Mouse (Mus musculus) embryonic facial prominence, embryonic 10.5 days (tissue): ENCODE data around the gene Ankrd28. TPM values are rescaled to one million over a fixed set of nuclear protein-coding genes. Genes with fewer than 3 reads are reported as not detected.
A peak's percentile ranks its signal among the peaks of the same experiment; 100 is the strongest.

Experiments used
- DNase-seq: peaks from one replicate; pipeline ENCODE4 v3.0.0-alpha.2; 2017; ENCODE audit warnings: low spot score
- H3K27ac ChIP-seq: fragments of 300-500 bp; sonication (generic); replicated peaks from 2 replicates; pipeline ENCODE4 v1.5.1; 2016; ENCODE audit warnings: mild to moderate bottlenecking
- H3K27me3 ChIP-seq: fragments of 300-500 bp; sonication (generic); replicated peaks from 2 replicates; pipeline ENCODE4 v1.6.1; 2016; ENCODE audit warnings: low read depth, mild to moderate bottlenecking; ENCODE audit not compliant: poor library complexity, severe bottlenecking
- H3K36me3 ChIP-seq: fragments of 300-500 bp; sonication (generic); replicated peaks from 2 replicates; pipeline ENCODE4 v1.6.1; 2016; ENCODE audit warnings: mild to moderate bottlenecking, moderate library complexity
- H3K4me1 ChIP-seq: fragments of 300-500 bp; sonication (generic); 2 replicates; pipeline ENCODE4 v1.6.1; 2016
- H3K4me3 ChIP-seq: fragments of 300-500 bp; sonication (generic); 2 replicates; pipeline ENCODE4 v1.5.1; 2016; ENCODE audit warnings: mild to moderate bottlenecking, moderate library complexity
- H3K9me3 ChIP-seq: fragments of 300-500 bp; sonication (generic); 2 replicates; pipeline ENCODE4 v1.6.1; 2016; ENCODE audit warnings: mild to moderate bottlenecking
- WGBS: fragments of 180-500 bp; shearing (Covaris S2); methylation state at CpG from one replicate; pipeline ENCODE4 v1.1.7; 2016; 5-methylcytosine and 5-hydroxymethylcytosine counted together
- polyA plus RNA-seq: library from polyadenylated mRNA; unstranded; fragments of >200 nt; fragmentation: Nextera tagmentation; extraction: Ambion mirVana; gene quantifications from 2 replicates; pipeline ENCODE4 v1.2.1, GENCODE M21; 2016

Ankrd28 gene
- polyA plus RNA-seq, 1 experiment from 2014 or later = 9.5 TPM

GRCm38 (mm10) chr14:31660312-31661093 is 169.9 kb downstream of the Ankrd28 start:
- Histone ChIP-seq H3K27me3 (no peaks in the 10 kb centered on the region), H3K4me1 (peaks cover 69% of the 10 kb centered on the region), H3K27ac (peak overlapping the region; percentile 94), H3K4me3 (no peak overlapping the region), H3K9me3 (no peaks in the 10 kb centered on the region), H3K36me3 (no peaks in the 10 kb centered on the region)
- 48% methylated on average over 7 of the region's 7 CpGs for WGBS
- no peak for DNase-seq

- peaks cover 64% of the 10 kb centered on the region for H3K4me1 ChIP-seq
- no peaks in the 10 kb centered on the region for H3K27me3 ChIP-seq
- 76% methylated on average over 10 of the region's 10 CpGs for whole genome bisulfite sequencing
- no peaks in the 10 kb centered on the region for H3K36me3 ChIP-seq
- no peak overlapping the region for H3K4me3 ChIP-seq
- H3K9me3 ChIP-seq = no peaks in the 10 kb centered on the region
- H3K27ac ChIP-seq = peak overlapping the region; percentile 49
- no peak for DNase-seq
Observed at GRCm38 (mm10) chr14:31659501-31660181, 170.8 kb downstream of the Ankrd28 start.

GRCm38 (mm10) chr14:31658126-31658680 is 172.2 kb downstream of the Ankrd28 start:
- Histone ChIP-seq H3K36me3 (no peaks in the 10 kb centered on the region), H3K27ac (peak overlapping the region; percentile 63), H3K4me3 (no peak overlapping the region), H3K9me3 (no peaks in the 10 kb centered on the region), H3K4me1 (peaks cover 55% of the 10 kb centered on the region), H3K27me3 (no peaks in the 10 kb centered on the region)
- no peak for DNase-seq
- 86% methylated on average over 8 of the region's 8 CpGs for WGBS

- Histone ChIP-seq H3K27ac (peak overlapping the region; percentile 63; the same call in 1 of the 2 replicates), H3K27me3 (no peaks in the 10 kb centered on the region)
Observed at GRCm38 (mm10) chr14:31656857-31657645, 173.4 kb downstream of the Ankrd28 start.

GRCm38 (mm10) chr14:31656386-31656785 is 174.1 kb downstream of the Ankrd28 start:
- Histone ChIP-seq H3K4me3 (no peak overlapping the region), H3K9me3 (no peaks in the 10 kb centered on the region), H3K27me3 (no peaks in the 10 kb centered on the region), H3K36me3 (no peaks in the 10 kb centered on the region), H3K27ac (no peak overlapping the region), H3K4me1 (peaks cover 38% of the 10 kb centered on the region)
- WGBS = 74% methylated on average over 7 of the region's 7 CpGs
- DNase-seq = no peak

More at GRCm38 (mm10) chr14:31656857-31657645, 173.4 kb downstream of the Ankrd28 start:
- Histone ChIP-seq H3K4me1 (peaks cover 43% of the 10 kb centered on the region), H3K9me3 (no peaks in the 10 kb centered on the region), H3K4me3 (no peak overlapping the region), H3K36me3 (no peaks in the 10 kb centered on the region)
- WGBS = 45% methylated on average over 5 of the region's 5 CpGs
- DNase-seq = peak; percentile 75

GRCm38 (mm10) chr14:31655406-31655805 is 175.0 kb downstream of the Ankrd28 start:
- H3K9me3 ChIP-seq = peaks cover under 1% of the 10 kb centered on the region; the same call in 1 of the 2 replicates
- H3K4me1 ChIP-seq = peaks cover 30% of the 10 kb centered on the region
- no peak overlapping the region for H3K27ac ChIP-seq
- WGBS = 86% methylated on average over 14 of the region's 14 CpGs
- no peak overlapping the region for H3K4me3 ChIP-seq
- H3K36me3 ChIP-seq = no peaks in the 10 kb centered on the region
- no peaks in the 10 kb centered on the region for H3K27me3 ChIP-seq
- no peak for DNase-seq

GRCm38 (mm10) chr14:31654816-31655215 is 175.6 kb downstream of the Ankrd28 start:
- Histone ChIP-seq H3K27ac (no peak overlapping the region), H3K9me3 (peaks cover 3% of the 10 kb centered on the region; the same call in 1 of the 2 replicates), H3K4me3 (no peak overlapping the region), H3K4me1 (peaks cover 25% of the 10 kb centered on the region), H3K36me3 (no peaks in the 10 kb centered on the region), H3K27me3 (no peaks in the 10 kb centered on the region)
- no peak for DNase-seq
- WGBS = 84% methylated on average over 5 of the region's 5 CpGs

GRCm38 (mm10) chr14:31653101-31653875 is 177.2 kb downstream of the Ankrd28 start:
- Histone ChIP-seq H3K27ac (no peak overlapping the region), H3K9me3 (peaks cover 3% of the 10 kb centered on the region; the same call in 1 of the 2 replicates), H3K36me3 (no peaks in the 10 kb centered on the region), H3K27me3 (no peaks in the 10 kb centered on the region), H3K4me1 (peaks cover 15% of the 10 kb centered on the region), H3K4me3 (no peak overlapping the region)
- 84% methylated on average over 14 of the region's 14 CpGs for WGBS
- no peak for DNase-seq

GRCm38 (mm10) chr14:31652624-31653023 is 177.8 kb downstream of the Ankrd28 start:
- WGBS = 88% methylated on average over 1 of the region's 1 CpGs
- Histone ChIP-seq H3K4me1 (peaks cover 9% of the 10 kb centered on the region), H3K27me3 (no peaks in the 10 kb centered on the region), H3K27ac (no peak overlapping the region), H3K9me3 (peaks cover 3% of the 10 kb centered on the region; the same call in 1 of the 2 replicates), H3K36me3 (no peaks in the 10 kb centered on the region), H3K4me3 (no peak overlapping the region)
- DNase-seq = no peak

- no peaks in the 10 kb centered on the region for H3K27me3 ChIP-seq
- no peak for DNase-seq
- no peaks in the 10 kb centered on the region for H3K36me3 ChIP-seq
- H3K27ac ChIP-seq = no peak overlapping the region; the same call in 1 of the 2 replicates
- peaks cover 5% of the 10 kb centered on the region for H3K4me1 ChIP-seq
- 72% methylated on average over 5 of the region's 5 CpGs for WGBS
- H3K4me3 ChIP-seq = no peak overlapping the region
- peaks cover 3% of the 10 kb centered on the region; the same call in 1 of the 2 replicates for H3K9me3 ChIP-seq
Observed at GRCm38 (mm10) chr14:31652106-31652505, 178.3 kb downstream of the Ankrd28 start.

GRCm38 (mm10) chr14:31651206-31651605 is 179.2 kb downstream of the Ankrd28 start:
- no peak overlapping the region for H3K27ac ChIP-seq
- no peaks in the 10 kb centered on the region for H3K36me3 ChIP-seq
- no peak for DNase-seq
- no peaks in the 10 kb centered on the region for H3K27me3 ChIP-seq
- H3K4me1 ChIP-seq = peaks cover 3% of the 10 kb centered on the region; the same call in 1 of the 2 replicates
- peaks cover 3% of the 10 kb centered on the region; the same call in 1 of the 2 replicates for H3K9me3 ChIP-seq
- no peak overlapping the region for H3K4me3 ChIP-seq
- WGBS = 84% methylated on average over 7 of the region's 7 CpGs
